Mouse (Mus musculus): Measurements from ENCODE around the gene Dtd2.
A peak's percentile ranks its signal among the peaks of the same experiment; 100 is the strongest.

Gene Dtd2

DNA sequence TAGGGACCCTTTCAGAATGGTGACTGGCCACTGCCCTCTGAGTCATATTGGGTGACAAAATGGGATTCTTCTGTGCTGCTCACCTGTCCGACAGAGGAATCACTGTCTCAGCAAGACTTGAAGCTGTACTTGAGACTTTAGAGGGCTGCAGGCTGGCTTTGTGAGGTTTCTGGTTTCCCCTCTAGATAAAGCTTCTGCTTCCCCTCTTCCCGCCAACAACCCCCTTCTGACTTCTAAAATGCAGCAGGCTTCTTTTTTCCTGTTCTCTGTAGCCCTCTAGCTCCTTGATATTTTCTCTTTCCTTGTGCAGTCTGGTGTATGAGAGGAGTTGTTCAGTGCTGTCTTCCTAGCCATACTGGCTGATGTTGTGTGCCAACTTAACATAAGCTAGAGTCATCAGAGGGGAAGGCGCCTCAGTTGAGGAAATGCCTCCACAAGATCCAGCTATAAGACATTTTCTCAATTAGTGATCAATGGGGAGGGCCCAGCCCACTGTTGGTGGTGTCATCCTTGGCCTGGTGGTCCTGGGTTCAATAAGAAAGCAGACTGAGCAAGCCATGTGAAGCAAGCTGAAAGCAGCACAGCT lies 21.0 kb downstream of the Dtd2 start:
- no peak for DNase-seq (ENCODE audit: low spot score in 2 of 2)

DNA sequence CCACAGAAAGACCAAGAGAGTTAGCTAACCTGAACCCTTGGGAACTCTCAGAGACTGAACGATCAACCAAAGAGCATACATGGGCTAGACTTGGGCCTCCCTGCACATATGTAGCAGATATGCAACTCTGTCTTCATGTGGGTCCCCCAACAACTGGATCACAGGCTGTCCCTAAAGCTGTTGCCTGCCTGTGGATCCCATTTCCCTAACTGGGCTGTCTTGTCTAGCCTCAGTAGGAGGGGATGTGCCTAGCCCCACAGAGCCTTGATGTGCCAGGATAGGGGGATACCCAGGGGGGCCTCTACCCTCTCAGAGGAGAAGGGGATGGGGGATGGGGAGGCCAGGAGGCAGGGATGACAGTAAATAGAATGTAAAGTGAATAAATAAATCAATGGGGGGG lies 22.7 kb downstream of the Dtd2 start:
- DNase-seq (ENCODE audit: low spot score in 2 of 2), result no peak

DNA sequence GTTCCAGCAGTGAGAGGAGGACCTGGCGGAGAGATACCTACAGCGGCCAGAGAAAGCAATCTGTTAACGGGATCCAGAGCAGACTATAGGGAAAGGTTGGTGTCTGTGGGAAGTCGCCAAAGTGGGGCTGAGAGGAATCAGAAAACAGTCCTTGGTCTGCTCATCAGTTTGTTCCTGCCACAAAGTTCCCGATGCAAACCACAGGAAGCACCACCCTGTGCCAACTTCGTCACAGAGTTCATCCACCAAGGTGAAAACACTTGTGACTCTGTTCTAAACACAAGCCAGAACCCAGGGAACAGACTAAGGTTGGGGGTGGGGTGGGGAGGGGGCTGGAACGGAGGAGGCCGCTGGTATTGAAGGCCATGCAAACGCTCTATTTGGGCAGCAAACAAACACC lies 29.8 kb downstream of the Dtd2 start:
- DNase-seq (ENCODE audit: low spot score in 2 of 2), result no peak

DNA sequence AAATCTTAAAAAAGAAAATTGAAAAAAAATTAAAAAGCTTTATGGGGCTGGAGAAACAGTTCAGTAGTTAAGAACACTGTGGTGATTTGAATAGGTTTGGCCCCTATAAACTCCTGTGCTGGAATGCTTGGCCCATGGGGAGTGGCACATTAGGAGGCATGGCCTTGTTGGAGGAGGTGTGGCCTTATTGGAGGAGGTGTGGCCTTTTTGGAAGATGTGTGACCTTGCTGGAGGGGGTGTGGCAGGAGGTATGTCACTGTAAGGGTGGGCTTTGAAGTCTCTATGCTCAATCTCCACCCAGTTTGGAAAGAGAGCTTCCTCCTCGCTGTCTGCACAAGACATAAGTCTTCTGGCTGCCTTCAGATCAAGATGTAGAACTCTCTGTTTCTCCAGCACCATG lies 31.9 kb downstream of the Dtd2 start:
- DNase-seq (ENCODE audit: low spot score in 2 of 2), result no peak

DNA sequence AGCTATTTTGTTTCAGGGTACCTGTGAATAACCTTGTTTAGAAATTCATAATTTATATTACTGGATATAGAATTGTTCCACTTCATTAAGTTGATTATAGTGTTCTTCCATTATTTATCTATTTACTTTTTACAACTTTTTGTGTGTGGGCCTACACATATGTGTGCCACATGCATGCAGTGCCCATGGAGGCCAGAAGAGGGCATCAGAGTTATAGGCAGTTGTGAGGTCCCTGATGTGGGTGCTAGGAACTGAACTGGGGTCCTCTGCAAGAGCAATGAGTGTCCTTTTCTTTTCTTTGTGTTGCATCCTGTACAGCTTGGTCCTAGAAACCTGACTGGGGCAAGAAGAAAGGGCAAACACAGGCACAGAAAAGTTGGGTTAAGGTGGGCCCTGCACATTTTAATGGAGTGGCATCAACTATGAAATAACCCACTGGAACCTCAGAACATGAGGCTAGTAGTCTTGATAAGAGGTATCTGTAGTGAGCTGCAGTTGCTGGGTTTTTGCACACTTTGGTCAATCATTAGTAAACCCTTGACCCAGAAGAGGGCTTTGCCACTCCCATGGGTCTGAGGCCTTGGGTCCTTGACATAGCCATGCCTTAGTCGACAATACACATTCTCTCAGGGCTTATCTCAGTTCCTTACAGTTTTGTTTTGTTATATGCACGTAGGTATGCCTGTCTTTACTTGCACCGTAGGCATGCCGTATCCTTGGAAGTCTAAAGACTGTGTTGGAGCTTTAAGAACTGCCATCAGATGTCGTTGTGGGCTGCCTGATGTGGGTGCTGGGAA lies 33.8 kb downstream of the Dtd2 start:
- no peak for DNase-seq (ENCODE audit: low spot score in 2 of 2)

DNA sequence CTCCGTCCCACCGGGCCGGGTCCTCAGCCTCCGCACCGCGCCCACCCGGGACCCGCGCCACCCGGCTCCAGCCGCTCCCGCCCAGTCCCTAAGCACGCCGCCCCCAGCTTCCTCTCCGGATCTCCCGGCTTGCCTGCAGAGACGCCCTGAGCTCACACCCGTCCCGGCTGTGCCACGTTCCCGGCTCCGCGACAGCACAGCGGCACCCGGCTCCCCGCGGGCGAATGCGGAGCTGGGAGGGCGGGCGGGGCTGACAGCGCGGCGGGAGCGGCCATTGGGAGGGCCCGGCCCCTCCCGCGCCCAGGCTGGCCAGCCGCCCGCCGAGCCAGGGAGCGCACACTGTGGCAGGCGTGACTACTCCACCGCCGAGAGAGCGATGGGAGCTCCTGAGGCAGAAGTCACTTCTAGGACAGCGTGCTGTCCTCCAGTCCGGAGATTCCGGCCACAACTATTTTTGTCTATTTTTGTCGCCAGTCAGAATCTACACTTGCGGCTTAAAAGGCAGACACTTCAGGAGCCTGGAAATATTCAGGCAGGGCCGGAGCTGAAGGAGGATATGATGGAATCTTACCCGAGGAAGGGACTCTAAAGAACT lies 35.1 kb downstream of the Dtd2 start, which contains the start of gene Heatr5a:
Heatr5a (minus strand) TSS at position 252 of the 595 bp plus-strand sequence.
- DNase-seq (ENCODE audit: low spot score in 2 of 2), result peak; percentile 85 to 88

DNA sequence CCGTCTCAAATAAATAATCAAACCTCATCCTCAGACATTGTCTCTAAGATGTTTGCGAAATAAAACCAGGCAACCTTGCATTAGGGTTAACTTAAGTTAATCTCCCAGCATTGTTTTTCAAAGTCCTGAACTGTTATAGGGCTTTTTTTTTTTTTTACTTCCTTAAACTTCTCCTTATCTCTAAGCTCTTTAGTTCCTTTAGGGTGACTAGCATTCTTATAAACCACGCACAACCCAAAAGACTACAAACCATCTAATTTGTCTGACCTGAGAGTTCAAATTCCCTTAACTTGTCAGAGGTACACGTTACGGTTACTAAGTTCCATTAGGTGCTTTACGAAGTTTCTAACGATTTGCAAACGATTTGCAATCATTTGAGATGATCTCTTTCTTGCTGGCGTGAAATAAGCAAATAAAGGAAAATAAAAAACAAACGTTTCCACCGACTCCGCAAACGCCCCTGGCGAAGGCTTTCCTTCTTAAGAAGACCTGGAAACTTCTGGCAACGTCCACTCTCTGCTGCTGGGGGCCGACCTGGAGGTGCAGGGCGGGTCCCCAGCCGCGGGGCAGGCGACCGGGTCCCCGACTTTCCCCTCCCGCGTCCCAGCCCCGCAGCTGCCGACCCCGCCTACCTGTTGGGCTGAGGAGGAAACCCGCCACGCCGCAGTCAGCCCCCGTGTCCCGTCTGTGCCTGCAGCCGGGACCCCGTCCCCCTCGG lies 35.8 kb downstream of the Dtd2 start:
- DNase-seq (ENCODE audit: low spot score in 2 of 2), result no peak

DNA sequence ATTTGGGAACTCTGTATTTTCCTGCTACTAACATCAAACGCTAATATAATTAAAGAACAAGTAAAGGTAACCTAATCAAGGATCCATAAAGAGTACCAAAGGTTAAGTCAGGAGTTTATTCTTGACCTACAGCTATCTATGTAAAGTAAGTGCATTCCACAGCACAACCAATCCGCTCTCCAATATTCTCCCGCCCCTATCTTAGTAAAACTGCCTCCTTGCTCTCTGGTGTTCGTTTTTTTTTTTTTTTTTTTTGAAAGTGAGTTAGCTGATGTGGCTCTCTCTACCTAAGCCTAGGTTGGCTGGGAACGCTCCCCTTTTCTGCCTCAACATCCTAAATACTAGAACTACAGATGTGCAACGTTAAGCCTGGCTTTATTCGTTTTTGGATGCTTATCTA lies 36.4 kb downstream of the Dtd2 start:
- no peak for DNase-seq (ENCODE audit: low spot score in 2 of 2)

DNA sequence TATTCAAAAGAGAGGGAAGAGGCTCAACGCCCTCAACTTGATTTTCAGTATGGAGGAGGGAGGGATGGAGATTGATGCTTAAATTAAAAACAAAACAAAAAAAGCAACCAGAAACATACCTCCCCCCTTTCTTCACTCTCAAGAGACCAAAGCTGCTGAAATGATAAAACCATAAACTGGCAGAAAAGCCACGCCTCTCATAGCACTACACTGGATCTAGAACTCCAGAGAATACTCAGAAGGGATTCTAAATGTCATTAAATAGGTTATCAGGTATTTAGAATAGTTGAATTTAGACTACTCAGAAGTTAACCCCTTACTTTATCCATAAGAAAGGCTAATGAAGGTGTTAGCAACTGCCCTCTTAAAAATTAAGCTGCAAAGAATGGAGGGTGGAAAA lies 37.2 kb downstream of the Dtd2 start:
- no peak for DNase-seq (ENCODE audit: low spot score in 2 of 2)

DNA sequence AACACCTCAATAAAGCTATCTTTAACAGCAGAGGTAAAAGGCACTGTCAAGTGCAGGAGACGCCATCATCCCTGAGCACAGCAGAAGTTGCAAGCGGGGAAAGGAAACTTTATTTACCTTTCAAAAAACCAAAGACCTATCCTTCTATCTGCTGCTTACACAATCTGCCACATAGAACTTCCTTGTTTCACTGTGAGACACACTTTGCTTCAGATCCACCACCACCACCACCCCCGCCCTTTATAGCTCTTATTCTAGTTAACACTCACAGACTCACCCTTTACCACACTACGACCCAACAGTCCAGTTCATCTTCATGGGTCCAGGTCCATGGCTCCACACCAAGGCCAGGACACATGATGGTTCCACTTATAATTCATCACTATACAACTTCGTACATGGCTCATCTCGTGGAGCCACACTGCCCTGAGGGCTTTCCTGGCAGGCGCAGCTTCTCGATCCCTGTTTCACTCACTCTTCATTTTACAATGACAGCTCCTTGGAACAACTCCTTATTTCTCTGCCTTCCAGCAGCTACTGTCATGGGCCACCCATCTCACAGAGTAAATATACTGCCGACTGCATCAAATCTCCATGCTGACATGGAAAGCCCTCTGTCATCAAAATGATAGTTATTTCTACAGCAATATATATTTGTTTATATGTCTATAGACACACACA lies 38.2 kb downstream of the Dtd2 start:
- no peak for DNase-seq (ENCODE audit: low spot score in 2 of 2)

DNA sequence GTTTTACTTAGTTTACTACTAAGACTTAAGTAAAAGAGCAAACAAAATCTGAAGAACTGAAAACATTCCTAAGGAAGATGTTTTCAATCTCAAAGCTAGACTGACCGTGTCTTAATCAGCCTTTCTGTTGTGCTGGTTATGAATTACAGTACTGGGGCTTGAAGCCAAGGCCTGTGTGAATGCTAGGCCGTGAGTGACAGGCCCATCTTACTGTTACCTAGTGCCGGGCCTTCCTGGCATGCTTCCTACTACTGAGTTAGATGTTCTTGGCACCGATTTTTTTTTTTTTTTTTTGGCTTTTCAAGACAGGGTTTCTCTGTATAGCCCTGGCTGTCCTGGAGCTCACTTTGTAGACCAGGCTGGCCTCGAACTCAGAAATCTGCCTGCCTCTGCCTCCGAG lies 48.7 kb downstream of the Dtd2 start:
- DNase-seq (ENCODE audit: low spot score in 2 of 2), result no peak

DNA sequence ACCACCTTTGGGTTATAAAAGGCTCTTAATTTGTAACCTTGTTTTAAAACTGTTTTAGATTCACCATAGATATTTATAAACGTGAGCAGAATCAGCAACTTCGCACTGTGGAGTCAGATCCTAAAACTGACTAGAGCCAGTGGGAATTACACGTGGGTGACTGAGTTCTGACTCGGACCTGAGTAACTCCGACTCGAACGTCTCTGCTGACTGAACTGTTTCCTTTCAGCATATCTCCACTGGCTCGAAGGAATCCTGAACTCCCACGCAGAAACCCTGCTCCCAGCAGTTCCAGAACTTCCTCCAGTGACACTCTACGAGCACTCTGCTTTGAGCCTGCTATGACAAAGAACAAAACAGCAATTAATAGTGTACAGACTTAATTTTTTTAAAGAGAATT lies 54.0 kb downstream of the Dtd2 start:
- DNase-seq (ENCODE audit: low spot score in 2 of 2), result peak; percentile 38 to 58

DNA sequence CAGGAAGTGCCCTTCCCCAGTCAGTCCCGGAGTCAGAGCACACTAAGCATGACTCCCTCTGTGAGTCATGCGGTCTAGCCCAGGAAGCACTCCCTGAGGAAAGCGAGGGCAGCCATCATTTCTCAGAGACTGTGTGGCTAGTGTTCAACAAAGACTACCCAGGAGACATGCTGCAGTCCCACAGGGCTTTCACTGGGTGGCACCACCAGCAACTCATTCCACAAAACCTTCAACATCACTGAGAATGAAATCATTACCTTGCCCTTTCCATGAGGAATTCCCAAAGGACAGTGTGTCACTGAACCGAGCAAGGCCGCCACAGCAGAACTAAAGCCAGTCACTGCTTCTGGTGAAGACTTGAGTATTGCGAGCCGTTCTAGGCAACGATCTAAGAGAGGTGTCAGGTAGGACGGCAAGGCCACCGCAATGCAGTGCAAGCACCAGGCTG lies 58.8 kb downstream of the Dtd2 start:
- peak; percentile 20 to 32 for DNase-seq (ENCODE audit: low spot score in 2 of 2)

DNA sequence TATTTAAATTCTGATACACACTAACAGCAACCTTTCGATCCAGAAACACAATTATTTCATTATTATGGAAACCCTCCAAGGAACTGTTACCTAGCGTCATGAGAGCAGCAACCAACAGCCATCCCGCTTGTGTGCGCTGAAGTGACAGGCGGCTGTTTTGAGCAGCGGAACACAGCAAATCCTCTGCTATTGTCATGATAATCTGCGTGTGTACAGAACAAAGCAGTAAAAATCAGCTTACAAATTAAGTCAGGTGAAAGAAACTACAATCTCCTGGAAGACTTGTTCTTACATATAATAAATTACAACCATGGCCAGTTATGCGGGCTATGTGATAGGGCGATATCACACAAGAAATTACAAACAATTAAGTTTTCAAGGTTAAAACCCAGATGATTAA lies 61.0 kb downstream of the Dtd2 start:
- no peak for DNase-seq (ENCODE audit: low spot score in 2 of 2)

DNA sequence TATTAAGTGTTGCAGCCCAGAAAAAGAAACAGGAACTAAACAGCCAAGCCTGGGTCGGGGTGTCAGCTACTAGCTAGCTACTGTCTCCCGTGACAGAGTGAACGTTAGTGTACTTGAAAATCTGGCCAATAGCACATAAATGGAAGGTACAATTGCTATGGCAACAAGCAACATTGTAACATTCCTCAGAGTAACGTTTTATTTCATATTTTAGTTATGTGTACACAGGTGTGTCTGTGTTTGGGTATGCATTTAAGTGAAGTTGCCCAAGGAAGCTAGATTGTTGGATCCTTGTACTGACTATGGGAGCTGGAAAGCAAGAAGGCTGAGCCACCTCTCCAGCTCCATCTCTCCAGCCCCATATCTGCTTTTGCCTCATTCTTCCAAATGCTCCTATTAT lies 66.5 kb downstream of the Dtd2 start:
- no peak for DNase-seq (ENCODE audit: low spot score in 2 of 2)

All from right cerebral cortex, adult 2 months (tissue).